In genomic region chr2:156814344-156814801, GRCm38 (mm10) we compare ENCODE assay signal across 7 mouse cellular contexts. TPM values are rescaled to one million over a fixed set of nuclear protein-coding genes. Genes with fewer than 3 reads are reported as not detected.
A peak's percentile ranks its signal among the peaks of the same experiment; 100 is the strongest.
DNase-seq lines count a peak whose midpoint lies in the region; ATAC-seq and TF ChIP-seq lines count a peak whose summit lies in the region.

No protein-coding gene starts in this region.

- no peak overlapping the region for H3K4me2 ChIP-seq in hindbrain, postnatal 0 days (ENCODE audit: low read depth, low read length)

- H3K4me3 ChIP-seq in hindbrain, postnatal 0 days (ENCODE audit: low read length), result no peak overlapping the region
- H3K4me3 ChIP-seq in left cerebral cortex, adult 2 months, result no peak overlapping the region

- intact Hi-C loops in left cerebral cortex, adult 2 months (cut with DNase I), result no loop called here

- TF ChIP-seq CTCF in hindbrain, postnatal 0 days (IDR thresholded peaks at IDR 0.05; ENCODE audit: low read depth), result no peak
- TF ChIP-seq CTCF in left cerebral cortex, adult 2 months (IDR thresholded peaks at IDR 0.05), result no peak

- no peaks in the 10 kb centered on the region for H3K9me3 ChIP-seq in hindbrain, postnatal 0 days (ENCODE audit: low read length)

- H3K36me3 ChIP-seq in hindbrain, postnatal 0 days (ENCODE audit: insufficient read depth, low read length), result no peaks in the 10 kb centered on the region

- H3K9ac ChIP-seq in hindbrain, postnatal 0 days (replicated peaks; ENCODE audit: low read length), result no peak overlapping the region

- DNase-seq in urinary bladder, postnatal 14 days (ENCODE audit: low spot score), result peak; percentile 14
- DNase-seq in urinary bladder, postnatal 25 days (ENCODE audit: low spot score), result no peak
- DNase-seq in hindbrain, postnatal 0 days (ENCODE audit: low spot score), result peak; percentile 15
- DNase-seq in lung, postnatal 14 days, result peak; percentile 11
- DNase-seq in left cerebral cortex, adult 2 months (ENCODE audit: extremely low spot score in 1 of 2, low spot score in 2 of 2), result no peak
- no peak for DNase-seq in spleen, postnatal 14 days (ENCODE audit: low spot score in 2 of 2)
- no peak for DNase-seq in thymus, postnatal 10 days (ENCODE audit: low spot score in 2 of 2)

- ATAC-seq in hindbrain, postnatal 0 days, result no peak

- no peak overlapping the region for H3K27ac ChIP-seq in hindbrain, postnatal 0 days
- H3K27ac ChIP-seq in left cerebral cortex, adult 2 months, result no peak overlapping the region

- no peaks in the 10 kb centered on the region for H3K27me3 ChIP-seq in hindbrain, postnatal 0 days (ENCODE audit: insufficient read depth, low read length)

- H3K4me1 ChIP-seq in hindbrain, postnatal 0 days (ENCODE audit: insufficient read depth, low read length), result no peaks in the 10 kb centered on the region

- 5% methylated on average over 8 of the region's 8 CpGs for WGBS in hindbrain, postnatal 0 days

RNA-seq across cellular contexts. Expression of gene Tgif2, which starts 25.4 kb away (rescaled TPM):
- 18.2 and 26.6 TPM in 2 replicates for total RNA-seq in hindbrain, postnatal 0 days (2014; rRNA removed)
- 12.6 and 14.4 TPM in 2 replicates for polyA plus RNA-seq in hindbrain, postnatal 0 days (2015; fragmentation: Nextera tagmentation; extraction: Ambion mirVana)
- total RNA-seq in left cerebral cortex, adult 2 months (2021), result under 1 TPM; 0.68 to 0.89 TPM

RNA-seq across cellular contexts. Expression of gene Myl9, which starts 39.2 kb away (rescaled TPM):
- total RNA-seq in hindbrain, postnatal 0 days (2014; rRNA removed), result 38.4 and 41.7 TPM in 2 replicates
- 32.5 and 38.4 TPM in 2 replicates for polyA plus RNA-seq in hindbrain, postnatal 0 days (2015; fragmentation: Nextera tagmentation; extraction: Ambion mirVana)
- total RNA-seq in left cerebral cortex, adult 2 months (2021), result 10 to 100 TPM; 16.1 to 17.3 TPM

RNA-seq across cellular contexts. Expression of gene 4930518I15Rik, which starts 43.4 kb away (rescaled TPM):
- total RNA-seq in hindbrain, postnatal 0 days (2014; rRNA removed), result 1.7 and 4.4 TPM in 2 replicates
- 3.6 and 3.8 TPM in 2 replicates for polyA plus RNA-seq in hindbrain, postnatal 0 days (2015; fragmentation: Nextera tagmentation; extraction: Ambion mirVana)
- total RNA-seq in left cerebral cortex, adult 2 months (2021), result 1 to 10 TPM; 2.8 TPM

RNA-seq across cellular contexts. Expression of gene Rab5if, which starts 48.6 kb away (rescaled TPM):
- total RNA-seq in hindbrain, postnatal 0 days (2014; rRNA removed), result 131 and 135 TPM in 2 replicates
- polyA plus RNA-seq in hindbrain, postnatal 0 days (2015; fragmentation: Nextera tagmentation; extraction: Ambion mirVana), result 158 and 160 TPM in 2 replicates
- 10 to 100 TPM; 87.1 to 94.4 TPM for total RNA-seq in left cerebral cortex, adult 2 months (2021)

Comparison
In these comparisons a context has a peak if more than half of its experiments do, and no peak if none do; other contexts are left out.
1. DNase-seq: peak in urinary bladder, postnatal 14 days (single experiment), hindbrain, postnatal 0 days (single experiment) and lung, postnatal 14 days (single experiment); none in urinary bladder, postnatal 25 days (single experiment), left cerebral cortex, adult 2 months (0 of 2), spleen, postnatal 14 days (0 of 2) and thymus, postnatal 10 days (0 of 2).
2. RNA of gene Tgif2, which starts 25.4 kb away (total RNA-seq): 18.2 to 26.6 TPM in hindbrain, postnatal 0 days; 0.68 to 0.89 TPM in left cerebral cortex, adult 2 months; every median in the first group is over 10 times any median in the second.